Mouse (Mus musculus) ES-E14 (cell line): ENCODE measurements at regions not wholly inside any gene's neighbourhood (a gene's known extent, or its start where the extent isn't known, plus 50 kb on each side); places are given as distances from the start of the nearest gene placed in this dataset.

Experiments
- DNase-seq: peaks from one replicate; pipeline ENCODE4 v3.0.0-alpha.2; 2013; ENCODE audit warnings: low read depth, low spot score
- H3K27ac ChIP-seq: 2 replicates; pipeline ENCODE4 v1.5.1; 2012; ENCODE audit warnings: low read depth, mild to moderate bottlenecking, low read length, moderate library complexity, mixed read lengths; ENCODE audit not compliant: poor library complexity, insufficient read depth, severe bottlenecking
- H3K36me3 ChIP-seq: 2 replicates; pipeline ENCODE4 v1.6.1; 2012; ENCODE audit warnings: mild to moderate bottlenecking, low read length, moderate library complexity, mixed read lengths; ENCODE audit not compliant: control insufficient read depth, poor library complexity, insufficient read depth, severe bottlenecking
- H3K4me1 ChIP-seq, 2 experiments: fragments of 150-350 bp in 1 of 2; sonication (generic) in 1 of 2; 2 replicates each; pipeline ENCODE4 v1.6.1; 2012; ENCODE audit warnings: low read length in 2 of 2, mild to moderate bottlenecking in 1 of 2, mixed read lengths in 1 of 2; ENCODE audit not compliant: control insufficient read depth in 2 of 2, insufficient read depth in 2 of 2, poor library complexity in 1 of 2
- H3K4me3 ChIP-seq, 2 experiments: fragments of 150-350 bp in 1 of 2; sonication (generic) in 1 of 2; 2 replicates each; pipeline ENCODE4 v1.5.1; 2012; ENCODE audit warnings: low read length in 2 of 2, low read depth in 1 of 2, mild to moderate bottlenecking in 1 of 2, mixed read lengths in 1 of 2; ENCODE audit not compliant: insufficient read depth in 1 of 2, poor library complexity in 1 of 2, severe bottlenecking in 1 of 2
- H3K9ac ChIP-seq: 2 replicates; pipeline ENCODE4 v1.6.1; 2012; ENCODE audit warnings: low read depth, mild to moderate bottlenecking, low read length, mixed read lengths; ENCODE audit not compliant: poor library complexity, insufficient read depth, severe bottlenecking
- H3K9me3 ChIP-seq: fragments of 150-350 bp; sonication (generic); 2 replicates; pipeline ENCODE4 v1.6.1; 2012; ENCODE audit warnings: low read depth, mild to moderate bottlenecking, low read length; ENCODE audit not compliant: control insufficient read depth, insufficient read depth
- CHD2 ChIP-seq: IDR thresholded peaks from 2 replicates; pipeline ENCODE4 v1.6.1; 2014; ENCODE audit warnings: mild to moderate bottlenecking, low read depth, low read length, inconsistent platforms
- HCFC1 ChIP-seq: IDR thresholded peaks from 2 replicates; pipeline ENCODE4 v1.6.1; 2012; ENCODE audit warnings: low read length, inconsistent platforms, borderline replicate concordance; ENCODE audit not compliant: insufficient read depth
- MAFK ChIP-seq: IDR thresholded peaks from 2 replicates; pipeline ENCODE4 v1.6.1; 2014; ENCODE audit warnings: mild to moderate bottlenecking, low read depth, low read length, inconsistent platforms; ENCODE audit not compliant: insufficient read depth
- ZC3H11A ChIP-seq: IDR thresholded peaks from 2 replicates; pipeline ENCODE4 v1.6.1; 2012; ENCODE audit warnings: low read depth, mild to moderate bottlenecking, inconsistent platforms, low read length, borderline replicate concordance
- ZNF384 ChIP-seq: IDR thresholded peaks from 2 replicates; pipeline ENCODE4 v1.6.1; 2012; ENCODE audit warnings: low read depth, low read length, inconsistent platforms
- in situ Hi-C, 2 experiments: fragments of 600-800 bp; cut with MboI; formaldehyde crosslinking; loops; one replicate each; pipeline ENCODE4 v1.15.1; 2025; ENCODE audit warnings: low sequenced_read_pairs in 2 of 2, inconsistent platforms in 1 of 2; ENCODE audit not compliant: unreplicated experiment in 2 of 2

GRCm38 (mm10) chr17:10110375-10110675 is 209.3 kb downstream of the Qk start:
- H3K4me3 ChIP-seq = no peak overlapping the region
- H3K4me1 ChIP-seq = no peaks in the 10 kb centered on the region
- in situ Hi-C loops = no loop called here
- no peaks in the 10 kb centered on the region for H3K36me3 ChIP-seq
- no peak overlapping the region for H3K9ac ChIP-seq
- DNase-seq = no peak
- no peak overlapping the region for H3K27ac ChIP-seq
- TF ChIP-seq MAFK (no peak), CHD2 (no peak), ZC3H11A (no peak), HCFC1 (no peak), ZNF384 (no peak)
- H3K9me3 ChIP-seq = peaks cover 14% of the 10 kb centered on the region

DNA sequence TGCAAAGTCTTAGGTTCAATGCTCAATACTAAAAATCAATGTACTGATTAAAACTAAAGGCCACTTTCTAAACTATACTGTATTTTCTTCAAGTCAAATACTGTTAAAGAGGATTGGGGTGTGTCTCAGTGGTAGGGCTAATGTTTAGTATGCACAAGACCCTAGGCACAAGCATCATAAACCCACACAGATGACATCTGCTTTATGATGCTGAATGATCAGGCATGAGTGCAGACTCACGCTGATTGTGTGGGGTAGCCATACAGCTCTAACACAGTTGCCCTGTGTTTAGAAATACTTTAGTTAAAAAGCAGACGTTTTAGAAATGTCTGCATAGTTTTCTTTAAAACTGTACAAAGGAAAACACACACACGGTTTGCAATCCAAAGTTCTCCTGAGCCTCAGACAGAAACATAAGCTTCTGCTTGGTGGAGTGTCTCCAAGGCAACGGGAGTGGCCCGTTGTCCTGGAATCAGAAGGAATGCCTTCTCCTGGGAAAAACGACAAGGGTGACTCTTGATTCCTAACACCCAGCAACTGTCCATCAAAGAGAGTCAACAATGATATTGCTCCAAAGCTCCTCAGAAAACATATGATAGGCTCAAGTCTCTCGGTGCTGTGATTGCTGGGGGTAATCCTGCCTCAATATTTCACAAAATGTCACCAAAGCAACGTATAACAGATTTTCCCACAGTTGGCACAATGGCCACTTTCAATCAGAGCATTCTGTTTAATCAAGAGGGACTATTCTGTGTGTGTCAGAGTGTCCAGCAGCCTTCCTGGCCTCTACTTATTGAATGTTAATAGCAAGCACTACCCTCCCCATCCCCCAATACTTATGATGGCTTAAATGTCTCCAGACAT is 209.9 kb downstream of the Qk start:
- H3K9ac ChIP-seq = no peak overlapping the region
- H3K27ac ChIP-seq = no peak overlapping the region
- no peak for DNase-seq
- 0 out of 4 replicates have a peak, but pooled peaks cover 0 to 2% of the 10 kb centered on the region in 2 experiments for H3K4me1 ChIP-seq
- H3K4me3 ChIP-seq = no peak overlapping the region
- no peak for TF ChIP-seq ZNF384
- TF ChIP-seq HCFC1 = no peak
- no peak for TF ChIP-seq ZC3H11A
- no peak for TF ChIP-seq CHD2
- TF ChIP-seq MAFK = no peak
- no peaks in the 10 kb centered on the region for H3K36me3 ChIP-seq
- H3K9me3 ChIP-seq = peaks cover 13% of the 10 kb centered on the region
- in situ Hi-C loops = no loop called here

DNA sequence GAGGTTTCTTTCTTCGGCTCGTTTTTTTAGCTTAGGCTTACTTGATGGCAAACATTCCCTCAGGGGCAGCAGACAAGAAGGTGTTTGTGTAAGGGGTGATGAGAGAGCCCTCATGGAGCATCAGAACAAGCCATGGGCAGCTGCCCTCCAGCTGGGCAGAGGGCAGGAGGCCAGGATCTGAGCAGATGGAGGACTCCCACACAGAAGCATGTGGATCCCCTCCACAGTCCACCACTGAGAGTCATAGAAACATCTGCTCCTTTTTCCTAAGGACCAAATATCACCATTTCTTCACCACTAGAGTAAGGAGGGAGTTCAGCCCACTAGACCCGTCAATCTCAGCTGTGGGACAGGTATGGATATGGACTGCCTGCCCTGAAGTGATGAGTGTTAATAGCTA is 214.4 kb downstream of the Qk start:
- H3K36me3 ChIP-seq = no peaks in the 10 kb centered on the region
- 0 out of 4 replicates have a peak, but pooled peaks cover 0 to 2% of the 10 kb centered on the region in 2 experiments for H3K4me1 ChIP-seq
- no peak overlapping the region for H3K27ac ChIP-seq
- H3K9me3 ChIP-seq = no peaks in the 10 kb centered on the region
- in situ Hi-C loops = no loop called here
- DNase-seq = no peak
- no peak overlapping the region for H3K9ac ChIP-seq
- TF ChIP-seq ZNF384 (no peak), ZC3H11A (no peak), CHD2 (no peak), MAFK (no peak), HCFC1 (no peak)
- H3K4me3 ChIP-seq = no peak overlapping the region

- Histone ChIP-seq H3K9me3 (no peaks in the 10 kb centered on the region), H3K9ac (no peak overlapping the region), H3K4me3 (no peak overlapping the region), H3K4me1 (no peaks in the 10 kb centered on the region), H3K27ac (no peak overlapping the region), H3K36me3 (no peaks in the 10 kb centered on the region)
- no peak for TF ChIP-seq ZC3H11A
- TF ChIP-seq ZNF384 = no peak
- TF ChIP-seq MAFK = no peak
- no peak for TF ChIP-seq HCFC1
- no peak for TF ChIP-seq CHD2
- no peak for DNase-seq
- in situ Hi-C loops = no loop called here
These were observed 221.5 kb downstream of the Qk start for GRCm38 (mm10) chr17:10098199-10098598.

DNA sequence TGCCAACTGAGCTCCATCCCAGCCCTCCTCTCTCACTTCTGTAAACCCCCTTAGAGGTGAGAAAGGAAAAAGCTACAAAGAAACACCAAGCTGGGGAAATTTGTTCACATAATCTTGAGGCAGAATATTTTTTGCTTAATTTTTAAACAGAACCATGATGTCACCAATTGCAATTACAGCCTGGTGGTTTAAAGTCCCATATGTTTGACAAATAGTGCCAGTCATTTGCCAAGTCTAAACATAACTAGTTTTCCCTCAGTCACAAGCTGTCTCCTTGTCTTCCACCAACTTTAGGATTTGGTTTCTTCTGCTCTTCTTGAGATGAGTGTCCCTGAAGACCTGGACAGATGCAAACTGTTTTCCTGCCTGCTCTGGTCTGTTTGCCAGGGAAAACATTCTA is 222.0 kb downstream of the Qk start:
- no peak overlapping the region for H3K27ac ChIP-seq
- H3K9ac ChIP-seq = no peak overlapping the region
- H3K4me1 ChIP-seq = no peaks in the 10 kb centered on the region
- in situ Hi-C loops = no loop called here
- no peak for TF ChIP-seq ZC3H11A
- no peak for TF ChIP-seq MAFK
- TF ChIP-seq CHD2 = no peak
- no peak for TF ChIP-seq ZNF384
- no peak for TF ChIP-seq HCFC1
- no peak for DNase-seq
- no peaks in the 10 kb centered on the region for H3K36me3 ChIP-seq
- H3K4me3 ChIP-seq = no peak overlapping the region
- no peaks in the 10 kb centered on the region for H3K9me3 ChIP-seq
